Mouse (Mus musculus) neural tube, embryonic 10.5 days (tissue): ENCODE results near the gene Lxn.

Experiments
- DNase-seq: peaks from one replicate; pipeline ENCODE4 v3.0.0-alpha.2; 2017; ENCODE audit warnings: low spot score; ENCODE audit errors: extremely low spot score

The Lxn gene

DNA sequence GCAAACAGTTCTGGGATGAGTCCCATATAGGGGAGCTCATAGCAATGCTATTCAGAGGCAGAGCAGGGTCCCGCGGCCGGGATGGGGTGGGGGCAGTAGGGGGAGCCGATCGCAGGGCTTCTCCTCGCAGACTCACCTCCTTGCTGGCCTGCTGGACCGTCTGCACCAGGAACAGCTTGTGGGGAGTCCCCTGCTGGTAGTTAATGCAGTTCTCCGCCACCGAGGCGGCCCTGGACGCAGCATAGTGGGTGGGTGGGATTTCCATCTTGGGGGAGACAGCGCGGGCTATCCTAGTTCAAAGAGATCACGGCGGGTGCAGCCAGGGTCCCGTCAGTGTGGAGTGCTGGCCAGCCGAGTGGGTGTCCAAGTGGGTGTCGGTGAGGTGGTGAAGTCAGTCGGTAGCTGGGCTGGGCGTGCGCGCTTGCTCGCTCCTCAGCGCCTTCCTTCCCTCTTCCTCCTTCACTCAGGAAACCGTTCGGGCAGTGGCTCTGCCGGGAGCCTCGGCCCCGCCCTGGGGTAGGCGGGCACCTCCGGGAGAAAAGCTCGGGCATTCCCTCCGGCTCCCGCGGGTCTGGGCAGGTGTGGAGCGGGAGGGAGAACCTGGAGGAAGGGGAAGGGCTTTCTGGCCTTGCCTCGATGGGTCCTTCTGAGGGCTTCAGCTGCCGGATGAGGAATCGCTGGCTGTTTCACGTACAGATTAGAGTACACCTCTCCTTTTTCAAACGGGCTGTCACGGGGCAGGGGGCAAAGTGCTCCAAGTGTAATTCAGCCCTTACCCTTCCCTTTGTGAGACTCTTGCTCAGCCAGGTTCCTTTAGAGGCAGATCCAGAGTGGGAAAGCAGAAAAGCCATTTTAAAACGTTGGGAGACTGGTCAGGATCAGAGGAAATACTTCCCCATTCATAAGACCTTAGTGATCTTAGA, at the start of gene Lxn:
Gene Lxn, minus strand, starts transcription at position 477 of the 923 bp plus-strand sequence.
- peak; percentile 70 for DNase-seq

DNA sequence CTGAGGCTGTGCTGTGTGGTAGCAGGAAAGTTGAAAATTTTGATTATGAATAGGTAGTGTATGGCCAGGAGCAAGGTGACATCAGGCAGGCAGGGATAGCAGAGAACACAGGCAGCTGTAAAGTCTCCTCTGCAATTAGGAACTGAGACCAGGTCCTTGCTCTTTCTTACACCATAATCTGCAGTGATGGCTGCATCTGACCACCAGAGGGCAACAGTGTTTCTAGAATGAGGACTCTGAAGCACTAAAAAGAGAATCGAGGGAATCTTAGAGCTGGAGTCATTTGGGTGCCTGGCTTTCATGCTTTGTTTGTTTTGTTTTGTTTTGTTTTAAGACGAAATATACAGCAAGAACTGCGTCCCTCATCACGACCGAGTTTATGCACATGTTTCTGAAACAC, 49.1 kb upstream of the Lxn start:
- DNase-seq, result peak; percentile 68

DNA sequence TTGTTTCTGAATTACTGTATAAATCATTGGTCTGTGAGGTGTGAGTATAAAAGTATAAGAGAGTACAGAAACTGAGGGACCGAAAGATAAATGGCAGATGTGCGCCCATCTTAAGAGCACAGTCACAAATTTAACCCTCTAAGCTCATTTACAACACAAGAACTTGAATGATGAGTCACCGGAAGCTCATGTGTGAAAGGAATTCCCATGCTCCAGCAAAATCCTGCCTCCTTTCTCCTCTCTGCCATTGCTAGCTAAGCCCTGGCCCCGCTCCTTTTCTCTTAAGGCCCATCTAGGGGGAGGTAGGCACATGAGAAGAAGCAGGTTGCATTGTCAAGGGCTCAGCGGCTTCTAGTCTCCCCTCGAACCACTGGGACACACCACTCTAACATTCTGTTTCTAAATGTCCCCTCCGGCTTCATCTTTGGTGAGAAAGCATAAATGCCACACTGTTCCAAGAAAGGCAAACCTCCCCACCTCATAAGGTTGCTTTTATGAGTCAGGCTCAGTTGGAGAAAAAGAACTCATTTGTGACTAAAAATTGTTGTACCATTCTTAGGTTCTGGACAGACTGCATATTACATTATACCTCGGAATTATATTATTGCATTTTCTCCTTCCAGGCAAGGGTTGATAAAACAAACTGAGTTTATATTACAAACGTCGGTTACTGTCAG, 44.6 kb upstream of the Lxn start:
- no peak for DNase-seq

DNA sequence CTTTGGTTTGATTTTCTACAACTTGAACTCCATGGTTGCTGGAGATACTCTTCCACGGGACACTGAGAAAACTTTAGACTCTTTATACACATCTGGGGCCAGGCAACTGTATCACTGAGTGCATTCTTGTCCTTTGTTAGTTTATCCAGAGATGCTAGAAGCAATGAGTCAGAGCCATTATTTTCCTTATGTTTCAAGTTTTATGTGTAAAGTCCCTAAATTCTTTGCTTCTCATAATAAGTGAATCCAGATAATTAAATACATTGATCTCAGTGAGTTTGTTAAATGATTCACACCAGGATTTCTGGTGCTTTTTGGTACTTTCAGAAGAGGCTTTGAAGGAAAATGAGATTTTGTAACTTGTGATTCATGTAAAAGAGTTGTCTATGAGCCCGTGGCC, 41.6 kb upstream of the Lxn start:
- DNase-seq, result no peak

DNA sequence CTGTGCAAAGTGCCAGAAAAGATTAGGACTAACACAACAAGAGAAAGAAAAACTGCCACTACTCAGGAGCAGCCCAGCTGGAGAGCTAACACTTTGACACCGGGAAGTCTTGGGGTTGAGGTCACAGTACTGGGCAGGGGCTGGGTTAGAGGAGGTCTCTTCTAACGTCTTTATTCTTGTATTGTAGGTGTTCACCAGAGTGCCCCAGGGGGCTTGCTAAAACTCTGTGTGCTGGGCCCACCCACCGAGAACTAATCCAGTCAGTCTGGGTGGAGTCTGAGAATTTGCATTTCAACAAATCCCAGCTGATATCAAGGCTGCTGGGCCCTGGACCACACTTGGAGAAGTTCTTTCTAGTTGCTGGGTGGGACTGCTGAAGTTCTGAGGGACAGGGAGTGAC, 40.2 kb upstream of the Lxn start:
- DNase-seq, result no peak

DNA sequence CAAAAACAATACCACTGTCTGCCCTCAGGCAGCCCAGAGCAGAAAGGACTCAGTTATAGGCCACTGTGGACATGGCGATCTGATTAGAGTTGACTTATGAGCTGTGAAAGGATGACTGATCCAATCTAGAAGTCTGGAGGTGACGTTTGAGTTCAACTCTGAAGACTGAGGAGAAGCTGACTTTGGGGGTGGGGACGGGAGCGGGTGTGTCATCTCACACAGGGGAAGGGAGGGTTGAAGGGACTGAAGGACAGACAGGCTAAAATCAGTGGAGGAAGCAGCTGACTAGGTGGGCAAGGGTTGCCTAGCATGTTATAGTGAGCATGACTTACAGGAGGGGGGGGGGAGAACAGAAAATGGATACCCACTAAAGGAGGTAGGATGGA, 35.7 kb upstream of the Lxn start:
- no peak for DNase-seq

DNA sequence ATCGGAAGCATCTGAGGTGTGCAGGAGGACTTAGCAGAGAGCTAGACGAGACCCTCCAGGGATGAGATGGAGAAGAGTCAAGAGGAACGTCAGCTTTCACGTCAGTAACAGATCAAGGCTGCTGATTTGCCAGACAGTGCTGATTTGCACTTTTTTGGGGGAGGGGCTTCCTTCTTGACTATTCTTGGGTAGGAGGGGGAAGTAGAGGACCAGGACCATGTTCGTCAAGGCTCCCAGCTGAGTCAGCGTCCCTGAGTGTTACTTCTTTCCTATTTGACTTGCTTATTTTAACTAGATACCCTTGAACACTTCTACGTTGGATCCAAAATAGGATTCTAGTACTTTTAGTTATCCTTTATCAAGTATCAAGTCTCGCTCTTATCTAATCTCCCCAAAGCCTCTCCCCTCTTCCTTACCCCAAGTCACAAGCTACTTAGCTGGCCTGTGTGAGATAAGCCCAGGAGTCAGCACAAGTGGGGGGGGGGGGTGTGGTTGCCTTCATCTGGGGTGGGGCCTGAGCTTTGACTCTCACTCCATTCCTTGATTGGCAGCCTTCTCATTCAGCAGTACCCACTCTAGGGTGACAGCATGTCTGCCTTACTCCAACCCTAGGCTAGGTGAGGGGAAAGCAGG, 35.2 kb upstream of the Lxn start:
- DNase-seq, result no peak

DNA sequence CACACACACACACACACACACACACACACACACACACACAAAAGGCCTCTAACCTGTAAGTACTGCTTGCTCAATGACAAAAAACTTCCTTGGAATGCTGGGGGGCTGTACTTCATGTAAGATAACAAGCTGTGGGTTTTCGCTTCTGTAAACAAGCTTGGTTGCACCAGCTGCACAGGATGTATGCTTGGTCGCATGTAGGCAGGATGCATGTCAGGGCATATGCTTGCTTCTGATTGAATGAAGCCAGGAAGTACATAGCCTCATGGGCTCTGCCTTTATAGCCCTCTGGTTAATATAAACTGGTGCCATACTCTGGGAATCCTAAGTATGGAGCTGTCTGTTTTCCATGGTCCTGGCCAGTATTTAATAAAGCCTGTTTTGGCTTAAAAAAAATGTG, 34.3 kb upstream of the Lxn start:
- no peak for DNase-seq

DNA sequence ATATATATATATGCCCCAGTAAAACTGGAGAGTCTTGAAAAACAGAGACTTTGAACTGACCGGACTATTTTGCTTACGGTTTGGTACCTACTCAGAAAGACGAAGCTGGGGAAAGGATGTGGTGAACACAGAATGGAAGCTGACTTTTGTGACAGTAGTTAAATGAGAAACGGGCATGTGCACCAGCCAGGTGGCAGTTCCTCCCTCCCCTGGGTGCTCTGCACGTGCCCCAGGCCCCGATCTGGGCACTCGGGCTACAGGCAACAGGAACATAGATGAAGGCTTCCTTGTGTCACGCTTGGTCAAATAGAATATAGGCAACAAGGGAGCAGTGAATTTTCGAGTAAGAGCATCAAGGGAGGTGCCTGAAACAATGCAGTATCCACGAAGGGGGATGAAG, 32.6 kb upstream of the Lxn start:
- no peak for DNase-seq

DNA sequence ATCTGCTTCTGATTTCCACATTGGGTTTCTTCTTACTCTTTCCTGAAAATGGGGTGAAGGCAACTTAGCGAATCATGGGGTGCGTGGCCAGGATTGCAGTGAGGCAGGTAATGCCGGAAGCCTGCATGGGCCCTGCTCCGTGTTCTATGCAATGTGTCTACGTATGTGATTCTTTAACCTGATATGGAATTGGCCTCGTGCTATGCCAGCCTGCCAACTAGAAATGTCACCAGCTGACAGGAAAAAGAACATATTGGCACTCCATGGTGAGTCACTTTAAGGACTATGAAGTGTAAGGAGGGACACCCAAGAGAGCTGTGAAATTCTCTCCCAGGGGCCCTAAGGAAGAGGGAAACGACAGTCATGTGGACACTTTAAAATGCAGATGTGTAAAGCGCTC, 29.4 kb upstream of the Lxn start:
- DNase-seq, result no peak

DNA sequence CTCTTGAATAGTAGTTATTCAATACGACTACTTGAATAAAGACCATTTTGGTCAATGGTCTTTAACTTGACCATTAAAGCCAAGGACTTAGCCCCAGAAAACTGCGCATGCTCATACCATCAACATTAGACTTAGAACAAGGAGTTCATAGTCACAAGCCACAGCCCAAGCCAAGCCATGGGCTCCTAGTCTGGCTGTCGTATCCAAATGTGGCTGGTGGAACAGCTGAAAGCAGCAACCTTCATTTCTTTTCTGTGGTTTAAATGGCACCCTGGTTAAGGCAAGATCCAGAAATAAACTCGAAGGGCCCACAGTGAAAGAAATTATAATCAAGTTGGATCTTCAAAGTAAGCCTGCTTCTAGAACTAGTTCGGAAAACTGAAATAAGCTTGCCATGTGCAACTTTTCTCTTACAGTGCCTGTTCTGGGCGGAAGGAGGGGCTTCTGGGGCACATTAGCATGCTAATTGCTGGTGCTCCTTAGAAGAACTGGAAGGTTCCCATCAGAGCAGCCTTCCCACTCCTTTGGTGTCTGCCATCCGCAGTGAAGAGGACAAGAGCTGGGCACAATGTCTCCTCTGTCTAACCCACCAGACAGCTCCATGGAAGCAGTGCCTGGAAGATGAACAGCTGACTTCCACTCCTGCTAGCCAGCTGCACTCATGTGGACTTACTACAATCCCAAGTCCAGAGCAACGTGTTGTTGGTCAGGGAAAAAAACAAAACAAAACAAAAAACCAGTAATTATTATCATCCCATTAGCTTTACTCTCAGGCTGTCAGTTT, 28.6 kb upstream of the Lxn start:
- DNase-seq, result no peak

DNA sequence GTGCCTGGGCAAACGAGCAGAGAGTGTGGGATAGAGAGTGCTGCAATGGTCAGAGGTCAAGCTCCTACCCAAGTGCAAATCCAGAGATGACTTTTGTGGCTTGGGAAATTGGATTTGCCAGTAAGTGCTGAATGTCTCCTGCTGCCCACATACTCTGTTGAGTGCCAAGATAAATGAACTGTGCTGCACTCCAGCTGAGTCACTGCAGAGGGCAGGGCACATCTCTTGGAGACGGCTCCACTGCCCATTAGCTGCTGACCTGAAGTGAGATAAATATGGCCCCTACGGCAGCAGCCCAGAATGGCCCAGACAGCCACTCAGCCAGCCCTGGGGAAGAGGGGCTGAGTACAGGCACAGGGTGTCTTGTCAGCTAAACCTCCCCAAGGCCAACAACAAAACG, 26.4 kb upstream of the Lxn start:
- no peak for DNase-seq

DNA sequence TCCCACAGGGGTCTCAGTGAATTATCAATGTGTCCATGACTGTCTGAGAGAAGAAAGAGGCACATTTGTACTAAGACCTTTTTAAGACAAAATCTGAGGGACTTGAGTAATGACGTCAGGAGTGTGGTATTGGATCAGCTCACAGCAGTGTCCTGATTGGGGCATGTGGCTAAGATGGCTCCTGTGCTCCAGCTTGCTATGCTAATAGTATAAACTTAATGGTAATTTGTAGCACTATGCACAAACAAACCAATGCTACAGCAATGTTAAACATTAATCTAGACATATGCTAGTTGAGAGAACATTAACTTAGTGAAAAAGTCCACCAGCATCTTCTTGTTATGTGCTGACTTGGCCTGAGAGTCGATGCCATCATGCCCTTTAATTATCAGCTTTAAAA, 21.5 kb upstream of the Lxn start:
- no peak for DNase-seq

DNA sequence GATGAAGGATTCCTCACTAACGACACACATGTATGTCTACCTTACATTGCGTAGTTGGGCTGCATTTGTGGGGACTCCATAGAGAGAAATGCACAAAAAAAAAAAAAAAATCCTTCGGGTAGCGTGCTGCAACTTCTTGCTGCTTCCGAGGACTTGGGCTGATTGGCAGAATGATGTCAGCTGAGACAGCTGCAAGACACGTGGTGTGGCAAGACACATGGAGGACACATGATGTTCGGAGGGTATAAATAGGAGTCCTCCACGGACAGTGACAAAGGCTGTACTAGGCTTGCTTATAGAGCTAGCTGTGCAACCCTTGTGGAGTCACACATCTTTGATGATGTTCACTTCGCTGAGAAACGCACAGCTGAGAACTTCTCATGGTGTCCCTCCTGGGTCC, 18.7 kb upstream of the Lxn start:
- DNase-seq, result no peak

DNA sequence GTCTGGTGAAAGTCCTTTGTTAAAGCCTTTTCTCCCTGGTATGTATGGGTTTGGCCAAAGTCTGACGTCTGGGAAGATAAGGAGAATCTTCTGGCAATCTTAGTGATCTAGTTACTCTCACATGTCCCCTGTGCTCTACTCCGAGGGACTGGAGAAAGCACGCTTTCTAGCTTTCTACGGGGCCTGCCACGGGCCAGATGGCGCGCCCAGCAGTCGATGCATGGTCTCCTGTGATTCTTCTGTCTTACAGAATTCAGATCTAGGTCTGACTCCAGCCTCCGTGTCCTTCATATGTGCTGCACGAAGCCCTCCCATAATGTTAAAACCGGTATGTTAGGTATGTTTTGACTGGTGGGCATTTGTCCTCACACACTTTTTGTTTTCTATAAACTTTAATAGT, 16.1 kb upstream of the Lxn start:
- DNase-seq, result no peak

DNA sequence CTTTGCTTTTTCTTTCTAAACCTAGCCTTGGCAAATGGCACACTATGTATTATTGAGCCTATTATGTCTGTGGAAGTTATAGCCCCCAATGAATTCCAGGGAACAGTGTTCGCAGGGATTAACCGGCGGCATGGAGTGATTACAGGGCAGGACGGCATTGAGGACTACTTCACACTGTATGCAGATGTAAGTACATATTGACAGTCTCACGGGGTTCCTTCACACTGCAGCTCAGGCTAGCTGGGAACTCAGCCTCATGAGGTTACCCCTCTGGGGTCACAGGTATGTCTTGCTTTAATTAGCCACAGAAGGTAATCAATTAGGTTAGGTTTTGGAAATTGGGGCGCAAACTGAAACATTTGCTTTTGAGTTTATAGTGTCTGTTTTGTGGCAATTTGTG, 9.7 kb upstream of the Lxn start:
- DNase-seq, result no peak

DNA sequence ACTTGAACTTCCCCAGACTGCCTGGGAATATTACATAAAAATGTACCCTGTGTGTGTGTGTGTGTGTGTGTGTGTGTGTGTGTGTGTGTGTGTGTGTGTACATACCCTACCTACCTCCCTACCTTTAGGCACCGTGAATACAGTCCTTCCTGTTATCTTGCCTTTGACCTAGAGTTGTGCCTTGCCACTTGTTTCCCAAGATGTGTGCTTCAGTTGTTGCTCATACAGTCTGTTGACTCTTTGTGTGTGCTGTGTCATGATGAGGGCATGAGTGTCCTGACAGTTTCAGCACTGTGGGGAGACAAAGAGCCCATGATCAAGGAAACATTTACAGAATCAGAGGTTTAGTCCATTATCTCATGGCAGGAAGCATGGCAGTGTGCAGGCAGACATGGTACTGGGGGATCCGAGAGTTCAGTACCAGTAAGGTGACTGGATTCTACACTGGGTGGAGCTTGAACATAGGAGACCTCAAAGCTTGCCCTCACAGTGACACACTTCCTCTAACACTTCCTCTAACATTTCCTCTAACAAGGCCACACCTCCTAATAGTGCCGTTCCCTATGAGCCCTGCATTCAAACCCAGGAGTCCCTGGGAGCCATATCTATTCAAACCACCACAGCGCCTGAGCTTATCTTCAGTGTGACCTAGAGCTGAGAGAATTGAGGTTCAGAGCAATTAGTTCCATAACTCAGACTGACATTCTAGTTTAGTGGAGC, 7.8 kb upstream of the Lxn start:
- DNase-seq, result no peak

DNA sequence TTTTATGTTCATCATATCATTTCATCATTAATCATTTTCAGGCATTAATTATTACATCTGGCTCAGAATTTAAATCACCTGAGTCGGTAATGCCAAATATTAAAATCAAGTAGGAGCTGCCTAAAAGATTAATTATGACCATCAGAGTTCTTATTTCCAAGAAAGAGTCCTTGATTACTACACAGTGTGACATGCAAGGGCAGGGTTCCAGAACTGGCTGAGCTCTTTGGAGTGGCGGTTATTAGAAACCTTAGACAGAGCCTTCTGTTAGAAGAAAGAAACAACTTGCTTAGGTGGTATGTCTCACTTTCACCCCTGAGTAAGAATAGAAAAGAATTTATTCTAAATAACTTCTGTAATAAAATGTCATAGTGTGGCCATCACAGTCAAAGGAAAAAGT, 3.6 kb upstream of the Lxn start:
- no peak for DNase-seq

DNA sequence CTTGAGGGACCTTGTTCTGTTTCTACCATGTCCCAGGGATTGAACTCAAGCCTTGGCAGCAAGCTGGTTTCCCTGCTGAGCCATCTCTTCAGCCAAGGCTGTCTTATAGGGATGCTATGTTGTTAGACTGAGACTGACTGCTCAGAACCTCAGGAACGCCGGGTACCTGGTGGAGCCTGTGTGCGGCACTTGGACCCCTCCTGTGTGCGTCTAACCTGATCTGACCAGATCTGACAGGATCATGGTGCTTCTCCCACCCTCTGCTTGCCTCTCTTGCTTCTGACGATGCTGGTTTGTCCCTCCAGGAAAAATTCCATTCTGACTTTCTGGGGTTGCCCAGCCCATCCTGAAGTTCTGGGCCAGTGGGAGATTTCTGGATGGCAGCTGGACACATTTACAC, 2.9 kb upstream of the Lxn start:
- no peak for DNase-seq

DNA sequence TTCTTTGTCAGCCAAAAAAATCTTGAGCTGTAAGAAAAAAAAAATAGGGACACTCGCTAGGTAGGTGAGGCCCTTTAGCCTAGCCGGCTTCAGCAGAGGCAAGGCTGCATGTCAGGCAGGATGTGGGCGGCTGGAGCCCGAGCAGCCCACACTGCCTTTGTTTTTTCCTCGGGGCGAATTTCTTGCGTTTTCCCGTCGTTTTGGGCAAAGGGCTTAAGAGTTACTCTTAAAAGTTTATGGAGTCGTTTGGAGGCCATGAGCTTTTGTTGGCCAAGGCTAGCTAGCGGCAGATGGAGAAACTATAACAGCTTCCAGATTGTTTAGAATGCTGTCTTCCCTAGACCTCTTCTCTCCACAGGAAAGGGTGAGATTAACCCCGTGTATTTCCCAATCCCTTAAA, 725 bp downstream of the Lxn start:
- no peak for DNase-seq

DNA sequence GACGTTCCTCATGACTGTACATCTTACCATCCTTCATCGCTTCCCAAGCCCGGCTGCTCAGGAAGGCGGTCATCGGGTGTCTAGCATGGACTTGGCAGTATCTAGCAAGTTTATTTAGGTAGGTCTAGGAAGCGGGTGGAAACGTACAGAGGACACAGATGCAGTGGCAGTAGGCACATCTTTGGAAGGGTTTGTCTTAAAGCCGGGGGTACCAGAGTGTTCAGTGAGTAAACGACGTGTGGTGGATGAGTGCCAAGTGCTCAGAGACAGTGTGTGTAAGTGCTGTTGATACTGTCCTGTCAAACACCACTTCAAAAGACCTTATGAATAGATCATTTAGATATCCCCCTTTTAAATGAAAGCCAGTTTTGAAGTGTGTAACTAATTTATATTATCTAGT, 1.1 kb downstream of the Lxn start:
- DNase-seq, result no peak
